Mouse (Mus musculus) heart, postnatal 14 days (tissue): ENCODE measurements around the gene Auh. TPM values are rescaled to one million over a fixed set of nuclear protein-coding genes. Genes with fewer than 3 reads are reported as not detected.

Source experiments
- DNase-seq, 2 experiments: peaks; one replicate each; pipeline ENCODE4 v3.0.0; 2021 to 2022
- intact Hi-C: fragments of 180-260 bp; cut with DNase I; formaldehyde crosslinking; loops from one replicate; pipeline ENCODE4 v1.15.1; 2025
- total RNA-seq, 2 experiments: library from RNA; stranded (reverse); gene quantifications; 2 replicates each; pipeline ENCODE4 v1.2.3; 2021

The Auh gene
- total RNA-seq, 2 experiments from 2014 or later: 92.6 to 95.8 TPM

DNA sequence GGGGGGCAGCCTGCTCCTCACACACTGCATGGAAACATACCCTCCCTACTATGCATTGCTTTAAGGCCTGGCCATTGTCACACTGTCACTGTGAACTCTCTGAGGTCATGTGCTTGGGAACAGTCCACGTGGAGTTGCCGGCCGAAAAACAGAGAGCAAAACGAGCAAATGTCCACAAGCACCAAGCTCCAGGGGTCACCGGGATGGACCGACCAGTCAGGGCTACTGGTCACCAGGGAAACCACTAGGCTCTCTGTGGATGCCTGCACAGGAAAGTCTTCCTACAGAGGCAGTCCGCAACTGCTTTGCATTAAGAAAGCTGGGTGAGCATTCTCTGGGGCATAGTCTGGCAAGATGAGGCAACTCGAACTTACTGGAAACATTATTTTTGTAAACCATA, 82.0 kb downstream of the Auh start:
- intact Hi-C loops: no loop called here
- DNase-seq: no peak

DNA sequence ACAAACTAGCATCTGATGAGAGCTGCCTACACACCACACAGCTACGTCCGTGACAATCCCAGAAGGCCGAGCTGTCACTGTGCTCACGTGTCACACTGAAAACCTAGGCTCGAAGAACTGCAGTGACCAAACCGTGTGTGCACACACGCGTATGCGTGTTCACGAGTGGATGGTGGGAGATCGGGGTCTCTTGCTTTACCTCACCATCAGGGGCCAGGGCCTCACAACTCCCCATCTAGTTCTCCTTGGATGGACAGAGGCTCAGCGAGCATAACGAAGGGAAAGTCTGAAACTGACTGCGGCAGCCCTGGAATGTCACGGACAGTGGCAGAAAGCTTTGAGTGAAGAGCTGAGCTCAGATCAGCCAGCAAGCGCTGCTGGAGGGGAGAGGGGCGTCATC, 82.4 kb downstream of the Auh start:
- DNase-seq: no peak
- intact Hi-C loops: no loop called here

DNA sequence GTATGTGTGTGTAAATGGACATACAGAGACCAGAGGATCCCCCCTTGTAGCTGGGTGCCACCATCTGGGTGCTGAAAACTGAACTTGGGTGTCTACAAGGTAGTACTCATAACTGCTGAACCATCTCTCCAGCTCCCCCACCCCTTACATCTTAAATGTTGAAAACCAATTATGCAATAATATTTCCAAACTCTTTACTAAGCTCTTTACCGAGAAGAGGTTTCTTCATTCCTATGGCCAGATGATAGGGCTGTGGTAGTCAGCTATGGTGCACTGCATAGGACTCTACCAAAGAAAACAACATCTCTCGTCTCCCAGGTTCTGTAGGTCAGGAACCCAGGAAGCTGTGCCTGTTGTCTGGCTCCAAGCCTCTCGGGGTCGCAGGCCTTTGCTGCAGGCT, 83.9 kb downstream of the Auh start:
- DNase-seq: no peak
- intact Hi-C loops: no loop called here

DNA sequence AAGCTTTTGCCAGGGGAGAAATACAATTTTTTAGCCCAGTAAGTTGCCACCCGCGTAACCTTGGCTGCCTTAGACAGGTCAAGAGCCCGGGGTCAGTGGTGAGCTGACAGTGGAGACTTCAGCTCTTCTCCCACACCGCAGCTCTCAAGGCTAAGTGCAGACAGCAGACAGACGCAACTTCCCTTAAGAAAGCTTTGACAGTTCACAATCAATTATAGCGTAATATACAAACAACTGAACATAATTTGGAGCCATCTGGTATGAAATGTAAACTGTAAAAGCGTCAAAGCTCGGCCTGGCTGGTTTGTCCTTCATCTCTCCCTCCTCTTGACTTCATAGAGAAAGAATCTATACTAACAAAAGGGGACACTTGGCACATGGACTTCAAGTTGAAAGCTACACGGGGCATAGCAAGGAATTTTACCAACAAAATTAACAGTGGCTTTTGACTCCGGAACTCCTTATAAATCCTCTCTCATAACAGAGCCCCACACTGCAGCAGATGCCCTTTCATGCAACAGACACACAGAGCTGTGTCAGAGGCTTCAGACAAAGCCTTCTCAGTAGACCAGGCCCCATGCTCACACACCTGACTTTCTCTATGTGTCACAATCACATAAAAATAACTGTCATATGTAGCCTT, 85.8 kb downstream of the Auh start:
- no peak for DNase-seq
- intact Hi-C loops: no loop called here

DNA sequence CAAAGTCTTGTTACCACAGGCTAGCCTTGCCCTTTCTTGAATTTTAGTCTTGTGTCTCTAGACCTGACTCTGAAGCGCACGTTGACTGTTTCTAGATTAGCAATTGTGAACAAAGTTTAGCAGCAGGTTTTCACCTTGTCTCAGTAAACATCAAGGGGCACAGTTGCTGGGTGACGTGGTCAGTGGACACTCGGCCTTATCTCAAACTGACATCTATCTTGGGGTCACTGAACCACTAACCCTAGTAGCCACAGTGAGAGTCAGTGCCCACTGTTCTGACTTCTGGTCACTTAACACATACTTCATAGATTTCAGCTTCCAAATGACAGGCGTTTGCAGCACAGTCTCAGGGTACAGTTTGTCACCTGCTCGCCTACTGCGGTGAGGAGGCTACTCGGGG, 93.2 kb downstream of the Auh start:
- intact Hi-C loops: no loop called here
- DNase-seq: no peak

DNA sequence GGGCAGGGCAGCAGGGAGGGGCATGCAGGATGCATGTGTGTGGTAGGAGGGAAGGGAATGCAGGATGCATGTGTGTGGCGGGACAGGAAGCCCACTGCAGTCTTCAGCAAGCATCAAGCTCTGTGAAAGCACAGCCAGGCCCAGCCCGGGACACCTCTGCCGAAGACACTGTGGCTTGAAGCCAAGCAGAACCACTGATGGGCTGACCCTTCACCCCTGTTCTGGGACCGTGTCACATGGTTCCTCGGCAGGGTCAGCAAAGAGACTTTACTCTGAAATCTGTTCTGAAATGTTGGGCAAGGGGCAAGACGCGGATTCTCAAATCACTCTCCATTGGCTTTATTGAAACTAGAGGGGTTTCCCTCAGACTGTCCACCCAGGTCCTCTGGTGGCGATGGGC, 94.9 kb downstream of the Auh start:
- DNase-seq: no peak
- intact Hi-C loops: no loop called here

DNA sequence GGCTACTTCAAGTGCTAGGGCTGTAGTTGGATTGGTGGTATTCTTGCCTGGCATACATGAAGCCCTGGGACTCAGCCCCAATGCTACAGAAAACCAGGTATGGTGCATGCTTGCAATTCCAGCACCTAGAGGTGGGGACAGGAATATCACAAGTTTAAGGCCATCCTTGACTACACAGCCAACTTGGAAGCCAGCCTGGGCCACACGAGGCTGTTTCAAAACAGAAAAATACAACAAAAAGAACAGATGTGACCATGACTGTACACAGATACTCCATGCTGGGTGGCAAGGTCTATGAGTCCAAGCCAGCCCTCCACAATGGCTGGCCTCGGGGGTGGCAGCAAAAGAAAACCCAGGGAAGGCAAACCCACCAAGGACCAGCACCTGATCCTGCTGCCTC, 95.7 kb downstream of the Auh start:
- no peak for DNase-seq
- intact Hi-C loops: no loop called here

DNA sequence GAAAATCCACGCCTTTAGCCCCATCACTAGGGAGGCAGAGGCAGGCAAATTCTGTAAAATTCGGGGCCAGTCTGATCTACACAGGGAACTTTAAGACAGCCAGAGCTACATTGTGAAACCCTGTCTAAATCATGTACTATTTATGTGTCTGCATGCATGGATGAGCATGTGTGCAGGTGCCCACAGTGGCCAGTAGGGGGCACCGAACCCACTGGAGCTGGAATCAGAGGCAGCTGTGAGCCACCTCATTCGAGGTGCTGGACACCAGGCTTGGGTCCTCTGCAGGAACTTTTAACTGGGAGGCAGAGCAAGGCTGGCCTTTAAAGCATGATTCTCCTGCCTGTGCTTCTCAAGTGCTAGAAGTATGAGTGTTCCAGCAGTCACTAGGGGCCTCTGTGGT, 96.3 kb downstream of the Auh start:
- intact Hi-C loops: no loop called here
- DNase-seq: no peak

DNA sequence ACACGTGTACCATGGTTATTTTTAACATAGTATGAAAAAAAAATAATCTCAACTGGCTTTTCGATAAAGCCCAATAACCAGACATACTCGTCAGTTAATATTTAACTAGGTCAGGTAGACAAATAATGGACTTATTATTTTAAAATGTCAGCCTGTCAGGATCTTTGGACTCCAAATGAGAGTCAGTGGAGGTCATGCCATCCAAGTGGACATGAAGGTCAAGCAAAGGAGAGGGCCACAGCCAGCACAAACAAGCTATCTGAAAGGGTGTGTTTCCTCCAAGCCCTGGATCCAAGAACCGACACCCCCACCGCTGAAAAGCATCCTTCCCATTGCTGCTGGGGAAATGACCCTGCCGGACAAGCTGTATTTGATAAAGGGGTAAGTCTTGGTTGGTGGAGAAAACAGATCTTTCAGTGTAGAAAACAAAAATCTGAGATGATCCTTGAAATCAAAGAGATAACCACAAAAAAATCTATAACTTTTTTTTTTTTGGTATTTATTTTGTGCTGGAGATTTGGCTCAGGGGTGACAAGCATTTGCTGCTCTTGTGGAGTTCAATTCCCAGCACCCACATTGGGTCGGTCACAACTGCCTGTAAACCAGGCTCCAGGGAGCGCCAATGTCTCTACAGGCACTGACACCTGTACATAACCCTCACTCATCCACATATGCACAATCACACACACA, 96.9 kb downstream of the Auh start:
- DNase-seq: no peak
- intact Hi-C loops: no loop called here

DNA sequence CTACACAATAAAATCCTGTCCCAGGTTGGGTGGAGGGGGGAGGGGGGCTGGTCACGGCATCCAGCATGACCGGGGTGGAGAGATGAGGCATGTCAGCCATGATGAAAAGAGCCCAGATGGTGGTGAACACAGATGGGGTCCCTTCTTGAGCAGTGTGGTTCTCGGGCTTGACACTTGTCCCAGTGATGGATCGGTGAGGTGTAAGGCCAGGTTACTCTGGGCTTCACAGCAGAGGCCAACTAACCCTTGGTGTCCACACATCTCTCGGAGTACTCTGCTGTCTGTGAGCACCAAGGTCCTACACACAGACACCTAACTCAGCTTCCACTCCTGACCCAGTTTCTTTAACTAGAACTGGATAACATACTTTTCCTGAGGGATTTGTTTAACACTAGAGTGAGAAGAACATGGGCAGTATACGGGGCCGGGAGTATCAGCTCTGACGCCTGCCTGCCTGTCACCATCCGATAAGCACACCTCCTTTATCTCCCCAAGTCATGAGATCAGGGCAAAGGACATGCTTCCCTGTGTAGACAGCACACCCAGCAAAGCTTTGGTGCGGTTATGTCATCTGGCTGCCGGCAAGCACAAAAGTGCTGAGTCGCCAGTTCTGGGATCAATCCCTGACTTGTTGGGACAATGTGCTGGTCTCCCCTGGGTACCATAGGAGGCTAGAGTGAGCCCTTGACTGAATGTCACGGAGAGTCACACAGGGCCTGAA, 98.3 kb downstream of the Auh start:
- intact Hi-C loops: no loop called here
- DNase-seq: no peak

DNA sequence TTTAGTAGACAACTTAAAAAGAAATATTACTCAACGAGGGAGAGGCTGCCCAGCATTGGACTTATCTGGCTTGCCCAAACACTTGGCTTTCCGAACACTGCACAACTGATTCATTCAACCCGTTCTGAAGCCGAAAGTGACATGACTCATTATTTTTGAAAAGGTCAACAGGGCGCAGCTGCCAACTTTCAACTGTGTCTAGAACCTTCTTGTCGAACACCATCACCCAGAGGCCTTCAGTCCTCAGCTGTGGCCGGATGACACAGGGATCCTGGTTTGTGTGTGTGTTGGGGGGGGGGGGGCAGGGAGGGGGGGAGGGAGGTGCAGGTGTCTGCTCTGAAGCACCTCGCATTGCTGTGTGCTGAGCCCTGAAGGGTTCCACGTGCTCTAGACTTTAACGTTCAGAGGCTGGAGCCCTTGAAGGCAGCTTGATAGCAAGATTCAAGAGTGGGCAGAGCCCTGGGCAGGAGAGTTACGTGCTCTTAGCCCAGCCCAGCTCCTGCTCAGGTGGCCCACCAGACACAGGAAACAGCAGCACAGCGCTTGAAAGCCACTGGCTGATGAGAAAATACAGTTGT, 100.4 kb downstream of the Auh start:
- DNase-seq: peak; percentile 22 to 39
- intact Hi-C loops: no loop called here

DNA sequence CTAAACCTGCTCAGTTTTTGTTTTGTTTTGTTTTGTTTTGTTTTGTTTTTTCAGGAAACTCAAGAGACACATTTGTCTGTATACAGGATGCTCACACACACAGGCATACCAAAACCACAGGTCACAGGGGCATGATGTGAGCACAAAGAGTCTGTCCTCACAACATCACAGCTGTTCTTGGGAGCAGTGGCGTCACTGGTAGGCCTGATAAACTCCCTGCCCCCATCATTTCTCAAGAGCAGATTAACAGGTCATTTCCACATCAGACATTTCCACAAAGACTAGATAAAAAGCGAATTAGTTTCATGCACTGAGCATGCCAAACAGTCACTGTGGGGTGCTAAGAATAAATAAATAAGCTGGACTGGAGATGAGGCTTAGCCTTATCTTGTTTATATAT, 101.3 kb downstream of the Auh start:
- intact Hi-C loops: no loop called here
- no peak for DNase-seq

DNA sequence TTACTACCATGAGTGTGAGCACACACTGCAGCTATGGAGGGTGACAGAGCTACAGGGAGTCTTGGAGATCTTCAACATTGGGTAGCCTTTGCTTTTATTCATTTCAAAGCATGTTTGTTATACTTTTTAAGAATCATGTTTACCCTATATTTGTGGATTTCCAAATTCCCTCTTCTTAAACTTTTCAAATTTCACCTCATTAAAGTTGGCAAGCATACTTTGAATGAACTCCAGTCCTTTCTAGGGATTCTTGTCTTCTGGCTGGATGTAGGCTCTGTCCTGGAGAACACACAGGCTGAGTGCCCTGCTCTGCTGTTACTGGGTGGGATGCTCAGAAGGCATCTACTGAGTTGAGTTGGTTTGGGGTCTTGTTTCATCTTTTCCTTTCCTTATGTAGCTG, 102.8 kb downstream of the Auh start:
- no peak for DNase-seq
- intact Hi-C loops: no loop called here

DNA sequence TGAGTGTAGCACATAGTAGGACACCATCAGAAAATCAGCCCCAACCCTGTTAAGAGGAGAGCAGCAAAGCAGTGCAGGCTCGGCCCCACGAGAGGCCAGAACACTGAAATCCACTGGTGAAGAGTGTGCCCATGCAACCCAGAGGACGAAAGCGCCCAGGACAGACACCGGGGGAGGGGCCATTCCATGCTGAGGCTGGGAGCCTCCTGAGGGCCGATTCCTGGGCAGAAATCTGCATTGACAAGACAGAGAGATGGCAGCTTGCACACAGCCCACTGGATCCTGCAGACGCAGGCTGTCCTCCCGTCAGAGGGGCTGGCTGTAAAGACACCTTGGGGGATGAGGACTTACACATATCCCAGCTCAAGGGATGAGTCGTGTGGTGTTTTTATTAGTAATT, 104.7 kb downstream of the Auh start:
- no peak for DNase-seq
- intact Hi-C loops: no loop called here

DNA sequence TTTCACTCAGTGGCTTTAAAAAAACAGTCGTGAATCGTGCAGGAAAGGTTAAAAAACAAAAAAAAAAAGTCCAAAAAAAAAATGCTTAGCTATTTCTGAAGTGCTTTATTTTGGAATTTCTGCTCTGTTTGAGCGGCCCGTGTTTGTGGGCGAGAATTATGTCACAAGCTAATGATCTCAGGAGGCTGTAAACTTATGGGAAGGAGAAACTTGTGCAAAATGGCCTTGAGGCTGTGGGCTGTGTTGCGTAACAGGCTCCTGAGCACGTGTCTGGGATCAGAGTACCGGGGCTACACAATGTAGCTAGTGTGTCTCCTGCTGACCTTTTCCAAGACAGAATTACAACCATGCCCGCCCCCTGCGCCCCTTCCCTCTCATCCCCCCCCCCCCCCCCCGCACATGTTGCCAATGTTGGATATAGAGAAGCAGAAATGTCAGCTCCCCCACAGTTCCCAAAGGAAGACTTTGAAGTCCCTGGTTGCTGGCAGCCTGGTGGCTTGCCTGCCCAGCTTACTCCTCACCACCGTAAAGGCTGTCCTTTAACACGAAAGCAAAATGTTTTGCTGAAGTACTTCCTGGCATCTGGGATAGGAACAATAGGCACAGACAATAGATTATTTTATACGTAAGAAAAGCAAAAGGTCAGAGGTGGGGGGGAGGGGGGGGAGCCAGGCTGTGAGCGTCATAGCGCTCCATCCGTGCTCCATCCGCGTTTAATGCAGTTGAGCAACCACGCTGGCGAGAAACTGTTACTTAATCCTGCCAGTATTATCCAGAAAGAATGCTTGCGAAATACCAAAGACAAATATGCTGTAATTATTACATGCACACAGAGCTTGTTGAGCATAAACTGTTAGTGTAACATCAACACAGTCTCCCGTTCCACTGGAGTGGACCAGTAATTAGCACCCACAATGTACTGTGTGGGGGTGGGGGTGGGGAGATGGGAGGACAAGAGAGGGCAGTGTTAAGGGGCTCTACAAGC, 107.0 kb downstream of the Auh start:
- peak; percentile 44 to 52 for DNase-seq
- intact Hi-C loops: loop anchor here (2.0 kb wide), 1 partner anchor 106 kb away; the partner anchor contains the start of gene Auh

DNA sequence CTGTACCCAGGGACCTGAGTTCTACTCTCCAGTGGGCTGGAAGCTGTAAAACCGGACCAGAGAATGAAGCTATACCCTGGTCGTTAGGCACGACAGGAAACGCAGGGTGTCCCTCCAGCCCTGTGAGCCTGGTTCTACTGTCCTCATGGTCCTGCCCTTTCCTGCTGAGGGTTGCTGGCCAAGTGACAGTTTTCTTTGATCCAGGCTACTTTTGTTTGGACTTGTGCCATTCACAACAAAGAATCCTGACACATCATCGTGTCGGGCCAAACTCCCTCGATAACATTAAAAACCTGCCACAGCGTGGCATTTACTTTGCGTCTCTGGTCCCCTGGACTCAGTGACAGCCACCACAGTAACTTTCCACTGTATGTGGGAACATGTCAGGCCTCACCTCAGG, 107.9 kb downstream of the Auh start:
- DNase-seq: peak; percentile 28 to 37
- intact Hi-C loops: no loop called here

DNA sequence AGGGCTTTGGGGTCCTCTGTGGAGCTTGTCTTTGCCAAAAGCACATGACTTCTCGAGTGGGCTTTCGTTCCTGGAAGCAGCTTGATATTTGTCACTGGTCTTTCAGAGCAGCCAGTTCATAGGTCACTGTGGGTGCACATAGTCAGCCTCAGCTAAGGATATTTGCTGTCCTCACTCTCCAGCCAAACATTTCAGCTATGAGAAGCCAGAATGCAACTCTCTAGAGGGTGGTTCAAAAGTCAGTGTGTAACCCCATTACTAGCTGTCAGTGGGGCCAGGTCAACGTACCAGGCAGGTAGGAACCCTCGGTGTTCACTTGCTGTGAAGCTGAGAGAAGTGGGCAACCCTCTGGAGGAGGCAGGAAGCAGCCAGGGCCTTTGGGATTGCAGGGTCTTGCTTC, 109.6 kb downstream of the Auh start:
- no peak for DNase-seq
- intact Hi-C loops: loop anchor here (2.0 to 5.0 kb wide), 2 partner anchors 108 to 161 kb away; partner anchors contain the start of gene Nfil3

DNA sequence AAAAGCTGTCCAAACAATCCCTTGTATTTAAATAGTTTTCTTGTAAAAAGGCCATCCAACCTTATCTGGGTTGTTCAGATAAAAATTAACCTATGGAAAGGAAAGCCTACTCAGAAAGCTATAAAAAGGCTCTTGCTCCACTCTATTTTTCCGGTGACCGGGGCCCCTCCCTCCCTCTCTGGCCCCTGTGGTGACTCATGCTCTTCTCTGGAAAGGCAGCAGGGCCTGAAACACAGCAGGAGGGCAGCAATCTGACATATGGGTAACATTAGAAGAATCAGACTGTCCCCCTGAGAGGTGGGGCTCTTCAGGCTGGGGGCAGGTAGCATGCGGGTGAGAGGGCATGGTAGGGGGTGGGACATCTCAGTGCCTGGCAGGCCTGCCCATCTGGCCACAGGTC, 110.7 kb downstream of the Auh start:
- intact Hi-C loops: loop anchor here (2.0 to 5.0 kb wide), 2 partner anchors 106 to 162 kb away; partner anchors contain the start of gene Nfil3
- peak; percentile 46 to 52 for DNase-seq

DNA sequence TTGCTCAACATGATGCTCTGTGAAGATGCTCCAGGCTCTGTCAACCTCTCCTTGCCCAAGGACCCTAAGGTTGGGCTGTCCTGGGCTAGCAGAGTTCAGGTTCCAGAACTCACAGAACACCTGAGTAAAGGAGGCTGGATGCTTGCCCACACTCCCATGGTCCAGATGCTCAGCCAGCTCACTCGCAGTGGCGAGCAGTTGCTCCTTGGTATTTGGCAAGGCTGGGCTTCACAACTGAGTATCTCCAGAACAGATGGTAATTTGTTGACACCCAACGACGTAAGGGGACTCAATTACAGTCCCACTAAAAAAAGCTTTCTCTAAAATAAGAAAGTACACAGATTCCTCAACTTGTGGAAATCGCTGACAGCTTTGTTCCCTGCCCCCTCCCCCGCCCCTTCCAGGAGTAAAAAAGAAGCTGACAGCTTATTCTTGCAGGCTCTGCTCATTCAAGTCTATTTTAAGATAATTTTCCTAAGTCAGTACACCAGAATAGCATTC, 111.4 kb downstream of the Auh start:
- peak in 1 of 2 experiments; percentile 20 for DNase-seq
- intact Hi-C loops: loop anchor here (2.0 to 5.0 kb wide), 2 partner anchors 106 to 163 kb away; partner anchors contain the start of gene Nfil3

DNA sequence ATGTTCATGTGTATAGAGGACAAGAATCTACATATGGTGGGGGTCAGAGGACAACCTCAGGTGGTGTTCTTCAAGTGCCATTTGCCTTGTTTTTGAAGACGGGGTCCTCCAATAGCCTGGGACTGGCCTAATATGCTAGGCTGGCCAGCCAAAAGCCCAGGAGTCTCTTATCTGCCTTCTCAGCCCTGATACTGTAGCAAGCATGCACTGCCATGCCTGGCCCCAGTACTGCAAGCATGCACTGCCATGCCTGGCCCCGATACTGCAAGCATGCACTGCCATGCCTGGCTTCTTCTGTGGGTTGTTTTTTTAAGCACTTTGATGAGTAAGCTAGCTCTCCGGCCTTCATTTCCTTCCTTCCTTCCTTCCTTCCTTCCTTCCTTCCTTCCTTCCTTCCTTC, 115.7 kb downstream of the Auh start:
- intact Hi-C loops: no loop called here
- no peak for DNase-seq
